Mouse (Mus musculus) olfactory bulb, adult 2 months (tissue): ENCODE data around the gene Ephb2.

Experiments used
- CTCF ChIP-seq: fragments of 200-500 bp; IDR thresholded peaks from 2 replicates; pipeline ENCODE4 v1.5.1; 2012; ENCODE audit warnings: low read depth, mild to moderate bottlenecking, low read length, moderate library complexity; ENCODE audit not compliant: insufficient read depth
- POLR2A ChIP-seq: fragments of 200-500 bp; IDR thresholded peaks from 2 replicates; pipeline ENCODE4 v1.6.1; 2012; ENCODE audit warnings: mild to moderate bottlenecking, low read depth, low read length, moderate library complexity; ENCODE audit not compliant: insufficient read depth

- TF ChIP-seq CTCF (no peak), POLR2A (no peak)
Observed at GRCm38 (mm10) chr4:136636983-136637562, 198.7 kb downstream of the Ephb2 start.
